Comparison of ENCODE assay signal across 29 mouse cellular contexts in the genomic region with DNA sequence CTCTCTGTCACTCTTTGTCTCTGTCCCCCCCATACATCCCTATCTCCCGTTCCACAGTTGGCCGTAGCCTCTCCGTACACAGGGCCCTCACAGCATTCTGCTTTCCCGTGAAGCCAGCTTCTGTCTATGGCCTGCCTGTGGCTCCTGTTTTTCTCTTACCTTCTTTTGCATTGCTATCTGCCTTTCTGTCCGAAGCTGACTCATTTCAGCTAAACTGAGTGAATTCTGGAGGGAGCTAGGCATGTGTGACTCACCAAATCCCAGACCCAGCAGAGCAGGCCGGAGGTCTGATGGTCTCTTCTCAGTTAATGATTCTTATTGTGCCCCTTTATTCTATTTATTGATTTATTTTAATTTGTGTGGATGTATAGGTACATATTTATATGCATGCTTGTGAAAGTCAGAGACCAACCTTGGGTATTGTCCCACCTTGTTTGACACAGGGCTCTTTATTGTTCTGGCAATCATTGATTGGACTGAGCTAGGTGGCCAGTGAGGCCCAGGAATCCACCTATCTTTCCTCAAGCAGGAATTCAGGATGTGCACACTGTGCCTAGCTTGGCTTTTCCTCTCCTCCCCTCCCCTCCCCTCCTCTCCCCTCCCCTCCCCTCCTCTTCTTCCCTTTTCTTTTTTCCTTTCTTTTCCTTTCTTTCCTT. TPM values are rescaled to one million over a fixed set of nuclear protein-coding genes. Genes with fewer than 3 reads are reported as not detected.
DNase-seq lines count a peak whose midpoint lies in the region; ATAC-seq and TF ChIP-seq lines count a peak whose summit lies in the region.
"Had no signal": no experiment of that assay in that cellular context is flagged by ENCODE, and none has a peak within 500 bp of the region (broad histone marks: within the 10 kb centered on the region; RNA-seq: fewer than 3 reads in every experiment).

No protein-coding gene starts in this region.

- ATAC-seq in frontal cortex, adult (ENCODE audit: low TSS enrichment) = peak; percentile 63
- ATAC-seq in inflammation-experienced regulatory T-cells, adult 6 months = no peak
- ATAC-seq: forebrain, embryonic 15.5 days; midbrain, embryonic 16.5 days had no signal

- TF ChIP-seq POLR2A in embryonic fibroblast, embryonic 13.5 days (IDR thresholded peaks at IDR 0.05; ENCODE audit: low read depth, low read length) = no peak

- peaks cover 2% of the 10 kb centered on the region; the same call in 1 of the 2 replicates for H3K4me1 ChIP-seq in embryonic fibroblast, embryonic 13.5 days (ENCODE audit: control insufficient read depth, insufficient read depth, low read length)
- H3K4me1 ChIP-seq: embryonic facial prominence, embryonic 13.5 days; forebrain, embryonic 15.5 days; hindbrain, embryonic 12.5 days; kidney, embryonic 15.5 days; limb, embryonic 10.5 days; neural tube, embryonic 13.5 days had no signal

- DNase-seq in frontal cortex, adult 2 months (ENCODE audit: extremely low spot score in 1 of 2, low spot score in 1 of 2) = no peak
- DNase-seq in 3T3-L1 (ENCODE audit: low read depth, low spot score) = peak; percentile 76
- DNase-seq in Muller cell, postnatal 12 days (ENCODE audit: inconsistent ontology term) = peak; percentile 30
- no peak for DNase-seq in ovary, postnatal 36 days (ENCODE audit: low spot score)
- DNase-seq: adrenal gland, postnatal 25 days; B cell, adult 2 months; cerebellum, postnatal 25 days; embryo, embryonic 11 days; gastrocnemius, postnatal 14 days; kidney, adult 11 months; kidney, postnatal 36 days; layer of hippocampus, adult 9-11 months; thymus, adult 2 months; thymus, postnatal 4 days had no signal

- H3K27ac ChIP-seq in embryonic fibroblast, embryonic 13.5 days (ENCODE audit: insufficient read depth, low read length) = peak overlapping the region; percentile 63
- H3K27ac ChIP-seq: embryonic facial prominence, embryonic 13.5 days; forebrain, embryonic 15.5 days; hindbrain, embryonic 12.5 days; kidney, embryonic 15.5 days; limb, embryonic 10.5 days; macrophage; neural tube, embryonic 13.5 days; stomach, postnatal 0 days had no signal

- TF ChIP-seq CTCF in embryonic fibroblast, embryonic 13.5 days (IDR thresholded peaks at IDR 0.05; ENCODE audit: borderline replicate concordance, insufficient read depth, low read length) = no peak

- no peak overlapping the region for H3K4me3 ChIP-seq in embryonic fibroblast, embryonic 13.5 days (ENCODE audit: insufficient read depth, low read length)
- H3K4me3 ChIP-seq: embryonic facial prominence, embryonic 13.5 days; forebrain, embryonic 15.5 days; hindbrain, embryonic 12.5 days; kidney, embryonic 15.5 days; limb, embryonic 10.5 days; myocyte; neural tube, embryonic 13.5 days had no signal

RNA-seq across cellular contexts. Expression of a gene that starts 11.3 kb away (rescaled TPM):
- polyA plus RNA-seq in frontal cortex, adult 2 months (2012; rRNA removed) = 17.3 and 17.6 TPM in 2 replicates
- 7.9 and 12.7 TPM in 2 replicates for polyA plus RNA-seq in embryonic fibroblast, embryonic 13.5 days (2011; ENCODE audit: insufficient read length, low read depth, missing spikeins)
- 10 to 100 TPM; 17.0 to 22.7 (median 19.8) TPM for polyA plus RNA-seq in inflammation-experienced regulatory T-cells, adult 6 months (2017; shearing (Covaris generic))

RNA-seq across cellular contexts. Expression of a gene that starts 25.1 kb away (rescaled TPM):
- 0.06 and 0.11 TPM in 2 replicates for polyA plus RNA-seq in frontal cortex, adult 2 months (2012; rRNA removed)
- polyA plus RNA-seq in embryonic fibroblast, embryonic 13.5 days (2011; ENCODE audit: insufficient read length, low read depth, missing spikeins) = not detected in 2 replicates
- not detected for polyA plus RNA-seq in inflammation-experienced regulatory T-cells, adult 6 months (2017; shearing (Covaris generic))
- polyA plus RNA-seq: embryonic facial prominence, embryonic 13.5 days; forebrain, embryonic 15.5 days; hindbrain, embryonic 12.5 days; limb, embryonic 10.5 days; liver, adult 2 months; liver, embryonic 16.5 days; midbrain, embryonic 16.5 days; neural tube, embryonic 13.5 days had no signal

RNA-seq across cellular contexts. Expression of a gene that starts 32.2 kb away (rescaled TPM):
- 8.1 and 8.4 TPM in 2 replicates for polyA plus RNA-seq in frontal cortex, adult 2 months (2012; rRNA removed)
- 10.6 and 10.7 TPM in 2 replicates for polyA plus RNA-seq in embryonic fibroblast, embryonic 13.5 days (2011; ENCODE audit: insufficient read length, low read depth, missing spikeins)
- 10 to 100 TPM; 20.3 to 26.9 (median 22.1) TPM for polyA plus RNA-seq in inflammation-experienced regulatory T-cells, adult 6 months (2017; shearing (Covaris generic))

RNA-seq across cellular contexts. Expression of a gene that starts 34.3 kb away (rescaled TPM):
- 95.9 and 97.4 TPM in 2 replicates for polyA plus RNA-seq in frontal cortex, adult 2 months (2012; rRNA removed)
- polyA plus RNA-seq in embryonic fibroblast, embryonic 13.5 days (2011; ENCODE audit: insufficient read length, low read depth, missing spikeins) = 81.7 and 95.6 TPM in 2 replicates
- polyA plus RNA-seq in inflammation-experienced regulatory T-cells, adult 6 months (2017; shearing (Covaris generic)) = 100 to 1,000 TPM; 113 to 143 (median 119) TPM

Comparison
In these comparisons a context has a peak if more than half of its experiments do, and no peak if none do; other contexts are left out.
1. DNase-seq: peak in 3T3-L1 (single experiment) and Muller cell, postnatal 12 days (single experiment); none in frontal cortex, adult 2 months (0 of 2) and ovary, postnatal 36 days (single experiment).